Mouse (Mus musculus): ENCODE measurements around the gene Dpf2.
A peak's percentile ranks its signal among the peaks of the same experiment; 100 is the strongest.

- peak; percentile 92 for TF ChIP-seq CTCF (IDR thresholded peaks at IDR 0.05; ENCODE audit: low read depth)
- no peak for TF ChIP-seq EP300 (optimal IDR thresholded peaks at IDR 0.05)
Measured at GRCm38 (mm10) chr19:5877618-5878361, 35.0 kb downstream of the Dpf2 start, which contains the start of gene Slc25a45.

Measured in stomach, postnatal 0 days (tissue).